Mouse (Mus musculus): ENCODE results near the gene Ifit2. TPM values are rescaled to one million over a fixed set of nuclear protein-coding genes. Genes with fewer than 3 reads are reported as not detected.
"Not testable (repeated sequence)": the region's sequence is repeated elsewhere in the genome, so short reads cannot be mapped to it uniquely, and the experiment has no call there.

The Ifit2 gene
- polyA plus RNA-seq, 1 experiment from 2014 or later, result 5.2 TPM

DNA sequence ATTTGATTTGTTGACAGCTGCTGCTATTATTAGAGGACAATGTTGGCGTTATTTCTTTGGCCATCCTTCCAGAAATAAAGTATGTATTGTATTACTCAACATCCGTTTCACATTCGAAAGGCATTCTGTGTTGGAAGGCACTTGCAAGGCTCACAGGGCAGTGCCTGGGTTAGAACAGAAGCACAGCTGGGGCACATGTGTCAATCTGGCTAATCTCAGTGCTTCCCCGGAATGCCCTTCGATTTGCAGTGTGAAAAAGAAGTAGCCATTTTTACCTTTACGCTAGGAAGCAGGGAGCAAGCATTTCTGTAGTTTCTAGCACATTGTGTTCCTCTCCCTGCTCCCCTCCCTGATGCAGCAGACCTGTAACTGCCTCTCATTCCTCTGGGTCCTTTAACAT lies 2.5 kb downstream of the Ifit2 start:
- Histone ChIP-seq H3K9me3 (0 out of 2 replicates have a peak, but pooled peaks cover 4% of the 10 kb centered on the region), H3K27me3 (ENCODE audit: poor library complexity, severe bottlenecking) (no peaks in the 10 kb centered on the region), H3K4me3 (no peak overlapping the region), H3K4me1 (peaks cover 20% of the 10 kb centered on the region), H3K36me3 (replicated peaks) (no peaks in the 10 kb centered on the region), H3K27ac (no peak overlapping the region)
- 63% methylated on average over 6 of the region's 6 CpGs for WGBS
- no peak for DNase-seq (ENCODE audit: extremely low spot score, low spot score)

DNA sequence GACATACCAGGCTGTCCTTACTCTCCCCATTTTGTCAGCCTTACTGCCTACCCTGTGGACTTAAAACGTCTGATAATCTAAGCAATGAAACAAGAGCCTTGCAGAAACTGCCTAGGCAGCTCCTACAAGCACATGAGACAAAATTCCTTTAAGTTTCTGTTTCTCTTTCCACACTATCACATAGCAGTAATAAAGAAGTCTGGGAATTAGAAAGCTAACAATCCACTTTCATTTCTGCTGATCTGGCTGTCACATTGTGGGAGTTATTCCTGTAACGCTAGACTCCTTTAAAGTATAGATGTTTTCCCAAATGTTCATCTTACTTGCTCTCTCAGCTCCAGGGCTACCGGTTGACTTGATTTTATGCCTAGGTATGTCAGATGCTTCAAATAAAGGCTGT lies 3.0 kb downstream of the Ifit2 start:
- Histone ChIP-seq H3K4me1 (peaks cover 20% of the 10 kb centered on the region), H3K27me3 (ENCODE audit: poor library complexity, severe bottlenecking) (no peaks in the 10 kb centered on the region), H3K36me3 (replicated peaks) (no peaks in the 10 kb centered on the region), H3K27ac (no peak overlapping the region), H3K4me3 (no peak overlapping the region), H3K9me3 (0 out of 2 replicates have a peak, but pooled peaks cover 4% of the 10 kb centered on the region)
- WGBS, result 80% methylated on average over 3 of the region's 3 CpGs
- DNase-seq (ENCODE audit: extremely low spot score, low spot score), result no peak

DNA sequence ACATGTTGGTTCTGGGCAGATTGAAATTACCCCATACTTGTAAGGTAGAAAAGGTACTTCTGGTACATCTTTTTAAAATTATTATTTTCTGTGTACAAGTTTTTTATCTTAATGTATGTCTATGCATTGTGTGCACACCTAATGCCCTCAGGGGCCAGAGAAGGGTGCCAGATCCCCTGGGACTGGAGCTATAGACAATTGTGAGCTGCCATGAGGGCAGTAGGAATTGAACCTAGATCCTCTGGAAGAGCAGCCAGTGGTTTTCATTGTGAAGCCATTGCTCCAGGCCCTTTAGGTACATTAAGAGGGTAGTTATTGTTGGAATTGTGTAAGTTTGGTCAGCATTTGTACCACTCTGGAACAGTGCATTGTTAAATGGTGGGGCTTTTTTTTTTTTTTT lies 3.6 kb downstream of the Ifit2 start:
- 0 out of 2 replicates have a peak, but pooled peaks cover 4% of the 10 kb centered on the region for H3K9me3 ChIP-seq
- H3K4me1 ChIP-seq, result peaks cover 20% of the 10 kb centered on the region
- no peak for DNase-seq (ENCODE audit: extremely low spot score, low spot score)
- no peaks in the 10 kb centered on the region for H3K27me3 ChIP-seq (ENCODE audit: poor library complexity, severe bottlenecking)
- no peak overlapping the region for H3K27ac ChIP-seq
- no peaks in the 10 kb centered on the region for H3K36me3 ChIP-seq (replicated peaks)
- no peak overlapping the region for H3K4me3 ChIP-seq

DNA sequence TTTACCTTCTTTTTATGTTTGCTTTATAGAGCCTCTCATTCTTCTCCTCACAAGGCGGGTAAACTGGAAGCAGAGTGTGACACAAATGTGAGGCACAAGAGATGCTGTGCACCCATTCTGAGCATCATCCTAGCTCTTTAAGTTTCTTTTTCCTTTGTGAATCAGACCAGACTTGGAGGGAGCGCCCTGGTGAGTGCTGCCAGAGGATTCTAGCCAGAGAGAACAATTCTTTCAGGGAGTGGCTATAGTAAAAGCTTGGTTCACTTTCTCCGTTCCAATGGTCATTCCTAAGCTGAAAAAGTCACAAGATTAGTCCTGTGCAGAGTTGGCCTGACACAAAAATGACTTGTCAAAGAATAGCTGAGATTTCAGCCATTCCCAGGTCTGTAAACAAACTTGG lies 6.1 kb downstream of the Ifit2 start:
- no peak overlapping the region for H3K27ac ChIP-seq
- DNase-seq (ENCODE audit: extremely low spot score, low spot score), result no peak
- 75% methylated on average over 3 of the region's 3 CpGs for WGBS
- no peaks in the 10 kb centered on the region for H3K36me3 ChIP-seq (replicated peaks)
- H3K4me3 ChIP-seq, result no peak overlapping the region
- no peaks in the 10 kb centered on the region for H3K27me3 ChIP-seq (ENCODE audit: poor library complexity, severe bottlenecking)
- peaks cover 21% of the 10 kb centered on the region for H3K4me1 ChIP-seq
- H3K9me3 ChIP-seq, result 0 out of 2 replicates have a peak, but pooled peaks cover 4% of the 10 kb centered on the region

DNA sequence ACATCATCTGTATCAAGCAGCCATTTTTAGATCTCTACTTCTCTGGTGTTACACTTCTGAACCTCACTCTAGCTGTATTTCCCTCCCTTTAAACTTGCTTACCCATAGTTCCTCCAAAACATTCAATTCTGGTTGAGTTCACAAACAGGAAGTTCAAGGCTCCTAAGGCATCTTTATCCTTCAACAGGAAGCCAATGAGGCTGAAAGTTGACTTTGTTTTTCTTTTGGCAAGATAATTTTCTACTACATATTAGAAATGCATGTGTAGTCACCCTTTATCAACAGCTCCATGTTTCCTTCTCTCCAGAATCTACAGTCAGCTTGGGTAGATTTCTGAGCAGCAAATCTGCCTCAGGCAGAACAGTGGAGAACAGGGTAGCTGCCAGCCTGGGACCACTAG lies 12.1 kb downstream of the Ifit2 start:
- Histone ChIP-seq H3K36me3 (replicated peaks) (no peaks in the 10 kb centered on the region), H3K4me1 (peaks cover 11% of the 10 kb centered on the region)
- DNase-seq (ENCODE audit: extremely low spot score, low spot score), result no peak

DNA sequence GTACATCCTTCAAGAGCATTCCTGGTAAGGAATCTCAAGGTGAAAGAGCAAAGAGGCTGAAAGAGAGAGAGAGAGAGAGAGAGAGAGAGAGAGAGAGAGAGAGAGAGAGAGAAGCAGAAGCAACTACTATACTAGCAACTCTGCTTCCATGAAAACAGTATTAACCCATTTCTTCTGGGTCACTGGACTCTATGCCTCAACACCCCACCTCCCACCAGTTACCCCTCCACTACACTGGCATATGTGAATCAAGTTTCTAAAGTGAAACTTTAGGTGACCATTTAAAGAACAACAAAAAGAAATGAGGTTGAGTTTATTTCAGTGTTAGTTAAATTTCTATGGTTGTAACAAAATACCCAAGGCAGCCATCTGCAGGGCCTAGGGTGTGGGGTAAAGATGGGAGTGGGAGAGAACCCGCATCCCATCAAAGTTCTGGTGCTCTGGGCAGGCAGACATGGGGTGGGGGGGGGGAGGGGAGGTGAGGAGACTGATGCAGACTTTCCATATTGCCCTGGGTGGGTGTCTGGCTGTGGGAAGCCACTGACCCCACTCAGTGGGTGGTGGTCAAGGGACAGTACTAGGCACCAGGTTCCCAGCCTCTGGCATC lies 15.8 kb downstream of the Ifit2 start:
- no peak for DNase-seq (ENCODE audit: extremely low spot score, low spot score)
- Histone ChIP-seq H3K4me3 (no peak overlapping the region), H3K27me3 (ENCODE audit: poor library complexity, severe bottlenecking) (no peaks in the 10 kb centered on the region), H3K9me3 (no peaks in the 10 kb centered on the region), H3K27ac (no peak overlapping the region), H3K4me1 (0 out of 2 replicates have a peak, but pooled peaks cover 4% of the 10 kb centered on the region), H3K36me3 (replicated peaks) (no peaks in the 10 kb centered on the region)
- 85% methylated on average over 1 of the region's 1 CpGs for WGBS

More for the DNA sequence above, 12.1 kb downstream of the Ifit2 start:
- Histone ChIP-seq H3K9me3 (no peaks in the 10 kb centered on the region), H3K27me3 (ENCODE audit: poor library complexity, severe bottlenecking) (no peaks in the 10 kb centered on the region), H3K4me3 (no peak overlapping the region), H3K27ac (no peak overlapping the region)

DNA sequence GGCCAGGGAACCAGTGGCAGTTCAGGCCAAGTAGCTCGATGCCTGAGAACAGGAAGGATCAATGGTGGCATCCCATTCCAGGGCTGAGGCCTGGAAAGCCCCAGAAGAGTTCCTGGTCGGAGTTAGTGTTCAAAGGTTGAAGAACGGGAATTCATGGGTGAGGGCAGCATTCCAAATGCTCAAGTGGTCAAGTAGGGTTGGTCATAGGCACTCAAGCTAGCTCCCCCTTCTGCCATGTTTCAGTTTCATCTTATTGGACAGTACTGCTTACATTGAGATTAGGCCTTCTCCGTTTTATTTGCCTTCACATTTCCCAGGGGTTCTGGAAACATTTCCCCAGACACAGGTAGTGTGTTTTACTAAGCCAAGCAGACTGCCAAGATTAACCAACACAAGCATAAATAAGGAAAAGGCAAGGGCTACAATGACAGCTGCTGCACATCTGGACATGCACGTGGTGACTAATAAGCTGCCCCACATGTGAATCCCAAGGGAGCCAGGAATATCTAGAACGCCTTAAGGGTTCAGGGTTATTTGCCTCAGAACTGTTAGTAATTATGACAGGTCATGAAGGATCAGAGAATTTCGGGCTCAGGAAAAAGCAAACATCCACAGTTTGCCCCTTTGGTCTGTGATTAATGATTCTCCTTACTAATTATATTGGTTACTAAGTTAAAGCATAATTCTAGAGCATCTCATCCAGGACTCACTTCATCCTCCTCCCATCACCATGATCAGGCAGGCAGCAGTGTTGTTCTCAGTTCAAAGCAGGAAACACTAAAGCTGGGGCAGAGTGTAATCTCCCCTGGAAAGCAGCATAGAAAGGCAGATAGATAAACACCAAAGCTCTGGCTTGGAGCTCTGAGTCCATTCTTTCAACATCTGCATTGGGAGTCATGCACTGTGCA lies 18.7 kb downstream of the Ifit2 start:
- WGBS, result 78% methylated on average over 7 of the region's 7 CpGs
- Histone ChIP-seq H3K27ac (no peak overlapping the region), H3K4me3 (no peak overlapping the region), H3K27me3 (ENCODE audit: poor library complexity, severe bottlenecking) (no peaks in the 10 kb centered on the region), H3K4me1 (0 out of 2 replicates have a peak, but pooled peaks cover 4% of the 10 kb centered on the region), H3K9me3 (no peaks in the 10 kb centered on the region), H3K36me3 (replicated peaks) (no peaks in the 10 kb centered on the region)
- no peak for DNase-seq (ENCODE audit: extremely low spot score, low spot score)

DNA sequence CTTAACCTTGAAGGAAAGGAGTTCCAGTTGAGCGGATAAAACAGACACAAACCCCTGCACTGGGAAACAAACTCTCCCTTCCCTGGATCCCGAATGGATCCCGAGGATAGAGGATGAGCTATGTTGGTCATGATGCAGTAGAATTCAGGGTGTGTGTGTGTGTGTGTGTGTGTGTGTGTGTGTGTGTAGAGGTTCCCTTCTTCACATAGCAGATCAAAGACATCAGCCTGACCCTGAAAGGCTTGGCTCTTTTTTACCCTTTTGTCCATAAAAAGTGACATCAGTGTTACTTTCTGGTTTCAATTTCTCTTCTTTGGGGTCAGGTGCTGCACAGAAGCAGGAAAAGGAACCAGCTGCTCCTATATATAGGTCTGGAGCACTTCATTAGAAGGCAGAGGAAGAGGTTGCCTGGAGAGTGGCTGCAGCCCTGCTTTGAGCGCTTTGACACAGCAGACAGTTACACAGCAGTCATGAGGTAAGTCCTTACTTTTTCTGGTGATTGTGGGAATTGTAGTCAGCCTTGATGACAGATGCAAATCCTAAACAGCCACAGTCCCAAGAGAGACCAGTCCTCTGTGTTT lies 19.5 kb downstream of the Ifit2 start:
- Histone ChIP-seq H3K4me3 (no peak overlapping the region), H3K27me3 (ENCODE audit: poor library complexity, severe bottlenecking) (no peaks in the 10 kb centered on the region), H3K4me1 (0 out of 2 replicates have a peak, but pooled peaks cover 4% of the 10 kb centered on the region), H3K27ac (no peak overlapping the region), H3K9me3 (no peaks in the 10 kb centered on the region), H3K36me3 (replicated peaks) (no peaks in the 10 kb centered on the region)
- 83% methylated on average over 4 of the region's 4 CpGs for WGBS
- no peak for DNase-seq (ENCODE audit: extremely low spot score, low spot score)

DNA sequence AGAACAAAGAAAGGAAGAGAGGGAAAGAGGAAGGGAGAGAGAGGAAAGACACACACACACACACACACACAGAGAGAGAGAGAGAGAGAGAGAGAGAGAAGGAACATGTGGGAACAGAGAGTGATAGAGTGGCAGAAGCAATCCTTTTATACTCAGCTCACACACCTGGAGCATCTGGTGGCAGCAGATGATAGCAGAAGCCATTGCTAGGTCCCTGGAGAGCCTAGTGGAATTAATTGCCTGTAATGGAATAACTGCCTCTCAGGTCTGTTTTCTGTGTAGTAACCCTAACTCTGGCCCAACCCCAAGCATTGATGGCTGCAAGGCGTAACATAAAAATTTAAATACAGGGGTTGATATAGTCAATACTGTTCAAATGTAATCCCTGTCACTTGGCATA lies 20.6 kb downstream of the Ifit2 start:
- H3K36me3 ChIP-seq (replicated peaks), result no peaks in the 10 kb centered on the region
- 95% methylated on average over 1 of the region's 1 CpGs for WGBS
- H3K27me3 ChIP-seq (ENCODE audit: poor library complexity, severe bottlenecking), result no peaks in the 10 kb centered on the region
- no peaks in the 10 kb centered on the region for H3K9me3 ChIP-seq
- H3K27ac ChIP-seq, result no peak overlapping the region
- 0 out of 2 replicates have a peak, but pooled peaks cover 4% of the 10 kb centered on the region for H3K4me1 ChIP-seq
- DNase-seq (ENCODE audit: extremely low spot score, low spot score), result no peak
- H3K4me3 ChIP-seq, result no peak overlapping the region

DNA sequence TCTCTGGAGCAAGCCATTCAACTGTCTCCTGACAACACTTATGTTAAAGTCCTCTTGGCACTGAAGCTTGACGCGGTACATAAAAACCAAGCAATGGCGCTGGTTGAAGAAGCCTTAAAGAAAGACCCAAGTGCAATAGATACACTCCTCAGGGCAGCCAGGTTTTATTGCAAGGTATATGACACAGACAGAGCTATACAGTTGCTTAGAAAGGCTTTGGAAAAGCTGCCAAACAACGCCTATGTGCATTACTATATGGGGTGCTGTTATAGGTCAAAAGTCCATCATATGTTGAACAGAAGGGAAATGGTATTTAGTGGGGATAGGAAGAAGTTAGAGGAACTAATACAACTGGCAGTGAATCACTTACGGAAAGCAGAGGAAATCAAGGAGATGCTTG lies 23.2 kb downstream of the Ifit2 start:
- no peaks in the 10 kb centered on the region for H3K9me3 ChIP-seq
- no peak for DNase-seq (ENCODE audit: extremely low spot score, low spot score)
- H3K36me3 ChIP-seq (replicated peaks), result no peaks in the 10 kb centered on the region
- no peak overlapping the region for H3K4me3 ChIP-seq
- 95% methylated on average over 5 of the region's 5 CpGs for WGBS
- no peak overlapping the region for H3K27ac ChIP-seq
- H3K4me1 ChIP-seq, result 0 out of 2 replicates have a peak, but pooled peaks cover 4% of the 10 kb centered on the region
- no peaks in the 10 kb centered on the region for H3K27me3 ChIP-seq (ENCODE audit: poor library complexity, severe bottlenecking)

DNA sequence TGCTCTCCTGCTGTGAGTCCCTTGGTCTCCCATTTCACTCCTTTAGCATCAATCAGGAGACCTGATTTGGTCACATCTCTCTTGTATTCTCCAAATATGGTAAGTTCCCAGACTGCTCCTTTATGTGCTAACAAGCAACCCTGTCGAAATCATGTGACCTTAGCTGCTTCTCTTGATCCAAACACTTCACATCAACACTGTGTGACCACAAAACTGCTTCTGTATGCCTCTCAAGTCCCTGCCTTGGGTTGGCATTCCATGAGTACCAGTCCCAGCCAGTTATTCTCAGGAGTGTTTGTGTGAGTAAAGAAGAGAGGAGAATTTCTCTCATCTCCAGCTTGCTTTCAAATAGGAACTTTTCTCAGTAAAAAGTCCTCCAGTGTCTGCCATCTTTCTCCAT lies 26.6 kb downstream of the Ifit2 start:
- Histone ChIP-seq H3K9me3 (no peaks in the 10 kb centered on the region), H3K36me3 (replicated peaks) (no peaks in the 10 kb centered on the region), H3K27ac (no peak overlapping the region), H3K27me3 (ENCODE audit: poor library complexity, severe bottlenecking) (no peaks in the 10 kb centered on the region), H3K4me3 (no peak overlapping the region), H3K4me1 (no peaks in the 10 kb centered on the region)
- no peak for DNase-seq (ENCODE audit: extremely low spot score, low spot score)
- WGBS, result 79% methylated on average over 1 of the region's 1 CpGs

DNA sequence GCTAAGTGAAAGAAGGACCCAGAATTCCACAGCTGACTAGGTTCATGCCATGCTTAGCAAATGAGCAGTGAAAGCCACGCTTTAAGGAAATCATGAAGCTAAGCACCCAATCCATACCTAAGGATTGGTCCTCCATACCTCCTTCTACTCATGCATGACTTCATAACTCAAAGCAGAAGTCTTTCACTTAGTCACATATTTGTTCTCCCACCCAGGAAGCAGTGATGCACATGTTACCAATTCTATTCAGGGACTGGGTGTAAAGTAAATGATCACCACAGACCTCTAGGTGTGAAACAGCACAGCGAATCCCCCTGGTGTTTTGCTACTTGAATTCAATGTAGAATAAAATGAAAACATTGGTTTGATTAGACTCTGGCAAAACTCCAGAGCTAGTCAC lies 32.2 kb downstream of the Ifit2 start:
- H3K4me3 ChIP-seq; H3K36me3 ChIP-seq (replicated peaks); H3K27ac ChIP-seq; DNase-seq (ENCODE audit: extremely low spot score, low spot score); H3K4me1 ChIP-seq; H3K27me3 ChIP-seq (ENCODE audit: poor library complexity, severe bottlenecking); H3K9me3 ChIP-seq: not testable (repeated sequence)
- WGBS, result 94% methylated on average over 2 of the region's 2 CpGs

All from forebrain, embryonic 10.5 days (tissue).